Comparison of ENCODE assay signal across 8 mouse cellular contexts in the genomic region with DNA sequence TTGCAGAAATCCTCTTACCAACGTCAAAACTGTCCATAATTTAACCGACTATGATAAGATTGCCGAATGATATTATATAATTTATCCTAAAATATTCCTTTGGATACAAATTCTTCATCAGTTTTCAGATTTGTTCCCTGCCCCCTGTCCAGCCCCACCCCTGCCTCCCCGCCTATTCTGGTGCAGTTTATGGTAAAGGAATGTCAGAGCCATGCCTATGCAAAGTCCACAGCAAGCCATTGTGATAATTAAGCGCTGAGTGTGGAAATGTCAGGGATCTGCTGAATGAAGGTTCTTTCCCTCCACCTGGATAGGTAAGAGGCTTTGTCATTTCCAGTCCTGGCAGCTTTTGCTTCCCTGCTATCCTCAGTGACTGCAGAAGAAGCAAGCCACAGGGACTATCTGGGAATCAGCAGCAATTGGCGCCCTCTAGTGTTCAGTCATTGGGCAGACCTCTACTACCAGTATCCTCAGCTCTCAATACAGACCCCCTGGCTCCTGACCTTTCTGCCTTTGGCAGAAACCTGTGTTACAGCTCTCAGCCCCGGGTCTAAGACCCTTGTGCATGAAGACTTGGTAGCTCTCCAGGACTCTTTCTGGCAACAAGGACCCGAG. TPM values are rescaled to one million over a fixed set of nuclear protein-coding genes. Genes with fewer than 3 reads are reported as not detected.
DNase-seq lines count a peak whose midpoint lies in the region; ATAC-seq lines count a peak whose summit lies in the region.
"Not testable (repeated sequence)": the region's sequence is repeated elsewhere in the genome, so short reads cannot be mapped to it uniquely, and the experiment has no call there.

No protein-coding gene starts in this region.

- intact Hi-C loops in left cerebral cortex, postnatal 25 days (cut with DNase I): loop anchor here (2.0 kb wide), 2 partner anchors 121 to 149 kb away; no protein-coding TSS in a partner anchor

- not testable (repeated sequence) for H3K4me3 ChIP-seq in embryonic facial prominence, embryonic 11.5 days (ENCODE audit: low read depth, low read length); intestine, embryonic 16.5 days (ENCODE audit: low read length)

- H3K9me3 ChIP-seq in embryonic facial prominence, embryonic 11.5 days (replicated peaks; ENCODE audit: control insufficient read depth, low read length); intestine, embryonic 16.5 days (ENCODE audit: control insufficient read depth, low read length): not testable (repeated sequence)

- H3K4me2 ChIP-seq in embryonic facial prominence, embryonic 11.5 days (ENCODE audit: low read depth, low read length): not testable (repeated sequence)
- H3K4me2 ChIP-seq in intestine, embryonic 16.5 days (ENCODE audit: low read depth, low read length): peak overlapping the region; percentile 32; the same call in 1 of the 2 replicates

- H3K27ac ChIP-seq in embryonic facial prominence, embryonic 11.5 days (replicated peaks; ENCODE audit: low read depth, low read length): not testable (repeated sequence)
- peak overlapping the region; percentile 73; the same call in 1 of the 2 replicates for H3K27ac ChIP-seq in intestine, embryonic 16.5 days (ENCODE audit: low read length)

- peak; percentile 90 for ATAC-seq in embryonic facial prominence, embryonic 11.5 days (replicated peaks; ENCODE audit: insufficient number of reproducible peaks, low FRiP score, low TSS enrichment, low read depth)
- peak; percentile 90 for ATAC-seq in granulocyte monocyte progenitor cell, adult 5-6 weeks (replicated peaks; ENCODE audit: poor library complexity, severe bottlenecking)
- ATAC-seq in intestine, embryonic 16.5 days: peak; percentile 91

- not testable (repeated sequence) for H3K36me3 ChIP-seq in embryonic facial prominence, embryonic 11.5 days (replicated peaks; ENCODE audit: control insufficient read depth, insufficient read depth, low read depth, low read length); intestine, embryonic 16.5 days (ENCODE audit: control insufficient read depth, insufficient read depth, low read length)

- not testable (repeated sequence) for H3K4me1 ChIP-seq in embryonic facial prominence, embryonic 11.5 days (ENCODE audit: control insufficient read depth, insufficient read depth, low read length); intestine, embryonic 16.5 days (ENCODE audit: control insufficient read depth, insufficient read depth, low read length)

- DNase-seq in adrenal gland, postnatal 25 days: peak; percentile 68
- DNase-seq in embryonic facial prominence, embryonic 11.5 days (ENCODE audit: low spot score): peak; percentile 83
- peak; percentile 88 to 95 for DNase-seq in left cerebral cortex, postnatal 25 days (ENCODE audit: low spot score in 2 of 2)
- DNase-seq in mesoderm, embryonic 11.5 days (ENCODE audit: low read depth, low spot score): peak; percentile 72
- DNase-seq in right cerebral cortex, postnatal 25 days: peak; percentile 79
- peak; percentile 85 for DNase-seq in yolk sac, embryonic 10.5 days (ENCODE audit: low spot score)

- WGBS in embryonic facial prominence, embryonic 11.5 days: 48% methylated on average over 7 of the region's 8 CpGs
- 31% methylated on average over 8 of the region's 8 CpGs for WGBS in intestine, embryonic 16.5 days

- H3K27me3 ChIP-seq in embryonic facial prominence, embryonic 11.5 days (ENCODE audit: control insufficient read depth, insufficient read depth, low read length); intestine, embryonic 16.5 days (replicated peaks; ENCODE audit: control insufficient read depth, insufficient read depth, low read length): not testable (repeated sequence)

- not testable (repeated sequence) for H3K9ac ChIP-seq in embryonic facial prominence, embryonic 11.5 days (replicated peaks; ENCODE audit: low read length)
- H3K9ac ChIP-seq in intestine, embryonic 16.5 days (ENCODE audit: low read depth, low read length): peak overlapping the region; percentile 59; the same call in 1 of the 2 replicates

RNA-seq across cellular contexts. Expression of a gene that starts 30.9 kb away (rescaled TPM):
- not detected in 2 replicates for total RNA-seq in adrenal gland, postnatal 25 days (2021)
- not detected in 2 replicates for polyA plus RNA-seq in embryonic facial prominence, embryonic 11.5 days (2014; fragmentation: Nextera tagmentation; extraction: Ambion mirVana)
- not detected in 2 replicates for total RNA-seq in granulocyte monocyte progenitor cell, adult 5-6 weeks (2014; fragmentation: Nextera tagmentation)
- not detected in 2 replicates for total RNA-seq in granulocyte monocyte progenitor cell, adult 5-6 weeks (2017)
- polyA plus RNA-seq in intestine, embryonic 16.5 days (2015; fragmentation: Nextera tagmentation; extraction: Ambion mirVana): not detected in 2 replicates
- total RNA-seq in left cerebral cortex, postnatal 25 days (2021): not detected

RNA-seq across cellular contexts. Expression of a gene that starts 35.3 kb away (rescaled TPM):
- total RNA-seq in adrenal gland, postnatal 25 days (2021): not detected in 2 replicates
- polyA plus RNA-seq in embryonic facial prominence, embryonic 11.5 days (2014; fragmentation: Nextera tagmentation; extraction: Ambion mirVana): 0.17 TPM in 1 of 2 replicates, not detected in the other
- total RNA-seq in granulocyte monocyte progenitor cell, adult 5-6 weeks (2014; fragmentation: Nextera tagmentation): not detected in 2 replicates
- 0.34 and 1.0 TPM in 2 replicates for total RNA-seq in granulocyte monocyte progenitor cell, adult 5-6 weeks (2017)
- polyA plus RNA-seq in intestine, embryonic 16.5 days (2015; fragmentation: Nextera tagmentation; extraction: Ambion mirVana): 0.13 and 0.38 TPM in 2 replicates
- not detected for total RNA-seq in left cerebral cortex, postnatal 25 days (2021)
